Mouse (Mus musculus) G1E (cell line): ENCODE measurements around the gene Pappa2.

Experiments
- CTCF ChIP-seq: IDR thresholded peaks from 2 replicates; pipeline ENCODE4 v1.5.1; 2012; ENCODE audit warnings: low read depth, low read length, inconsistent platforms, mixed read lengths
- POLR2AphosphoS5 ChIP-seq: IDR thresholded peaks from 2 replicates; pipeline ENCODE4 v1.6.1; 2012; ENCODE audit warnings: low read depth, low read length, inconsistent platforms; ENCODE audit not compliant: insufficient replicate concordance

DNA sequence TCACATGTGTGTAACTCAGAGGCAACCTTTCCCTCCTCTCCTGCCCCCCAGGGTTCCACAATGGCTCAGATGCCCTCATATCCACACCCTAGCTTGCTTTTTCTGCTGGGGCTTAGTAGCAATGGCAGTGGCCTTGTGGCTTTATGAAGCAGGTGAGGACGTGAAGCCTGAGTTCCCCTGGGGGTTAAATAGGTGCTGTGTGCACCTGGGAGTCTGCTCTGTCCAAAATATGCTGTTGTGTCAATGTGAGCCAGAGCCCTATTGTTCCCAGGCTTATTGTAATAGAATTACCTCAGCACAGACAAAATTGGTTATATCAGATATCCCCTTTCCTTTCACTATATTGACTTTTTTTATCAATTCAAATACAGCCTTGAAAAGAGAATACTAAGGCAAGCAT is 292.6 kb downstream of the Pappa2 start:
- TF ChIP-seq CTCF (no peak), POLR2AphosphoS5 (no peak)
